Mouse (Mus musculus) lung, embryonic 14.5 days (tissue): ENCODE measurements around the gene Bnc2. TPM values are rescaled to one million over a fixed set of nuclear protein-coding genes. Genes with fewer than 3 reads are reported as not detected.

Experiments
- ATAC-seq: fragments of 200-750 bp; cut with Nextera tagmentation; 2 replicates; pipeline ENCODE4 v1.8.0; 2017; ENCODE audit warnings: mild to moderate bottlenecking, moderate TSS enrichment, moderate library complexity; ENCODE audit not compliant: insufficient read depth
- DNase-seq: peaks from one replicate; pipeline ENCODE4 v3.0.0-alpha.2; 2015
- H3K27ac ChIP-seq: fragments of 300-500 bp; sonication (generic); 2 replicates; pipeline ENCODE4 v1.5.1; 2014; ENCODE audit warnings: low read depth, mild to moderate bottlenecking, moderate library complexity
- H3K27me3 ChIP-seq: fragments of 300-500 bp; sonication (generic); 2 replicates; pipeline ENCODE4 v1.6.1; 2014; ENCODE audit warnings: low read length, control low read depth; ENCODE audit not compliant: insufficient read depth
- H3K36me3 ChIP-seq: fragments of 300-500 bp; sonication (generic); 2 replicates; pipeline ENCODE4 v1.6.1; 2014; ENCODE audit warnings: control low read depth; ENCODE audit not compliant: insufficient read depth
- H3K4me1 ChIP-seq: fragments of 300-500 bp; sonication (generic); 2 replicates; pipeline ENCODE4 v1.6.1; 2014; ENCODE audit warnings: antibody characterized with exemption, control low read depth; ENCODE audit not compliant: insufficient read depth
- H3K4me2 ChIP-seq: fragments of 300-500 bp; sonication (generic); 2 replicates; pipeline ENCODE4 v1.6.1; 2014; ENCODE audit warnings: mild to moderate bottlenecking
- H3K4me3 ChIP-seq: fragments of 300-500 bp; sonication (generic); 2 replicates; pipeline ENCODE4 v1.5.1; 2014; ENCODE audit warnings: low read depth, low read length
- H3K9ac ChIP-seq: fragments of 300-500 bp; sonication (generic); 2 replicates; pipeline ENCODE4 v1.6.1; 2014
- H3K9me3 ChIP-seq: fragments of 300-500 bp; sonication (generic); 2 replicates; pipeline ENCODE4 v1.6.1; 2016; ENCODE audit warnings: low read depth, low read length, control low read depth
- CTCF ChIP-seq: IDR thresholded peaks from 2 replicates; pipeline ENCODE4 v1.5.1; 2016; ENCODE audit warnings: antibody characterized with exemption, low read depth
- WGBS: fragments of 180-500 bp; shearing (Covaris S2); extraction: QIAGEN DNeasy Blood & Tissue Kit; methylation state at CpG from one replicate; pipeline ENCODE4 v1.1.7; 2014; 5-methylcytosine and 5-hydroxymethylcytosine counted together
- polyA plus RNA-seq: library from polyadenylated mRNA; unstranded; fragments of >200 nt; fragmentation: Nextera tagmentation; extraction: Ambion mirVana; gene quantifications from 2 replicates; pipeline ENCODE4 v1.2.1, GENCODE M21; 2014

Bnc2 gene
- polyA plus RNA-seq, 1 experiment from 2014 or later: 8.4 TPM

GRCm38 (mm10) chr4:84528358-84528757 is 146.7 kb downstream of the Bnc2 start:
- DNase-seq: no peak
- Histone ChIP-seq H3K9ac (no peak overlapping the region), H3K27ac (no peak overlapping the region), H3K36me3 (no peaks in the 10 kb centered on the region), H3K4me2 (no peak overlapping the region), H3K9me3 (no peaks in the 10 kb centered on the region), H3K27me3 (peaks cover 7% of the 10 kb centered on the region; the same call in 1 of the 2 replicates), H3K4me1 (peaks cover 6% of the 10 kb centered on the region; the same call in 1 of the 2 replicates), H3K4me3 (no peak overlapping the region)
- no peak for ATAC-seq
- WGBS: 80% methylated on average over 2 of the region's 2 CpGs
- no peak for TF ChIP-seq CTCF

GRCm38 (mm10) chr4:84527066-84527933 is 147.8 kb downstream of the Bnc2 start:
- Histone ChIP-seq H3K27me3 (peaks cover 7% of the 10 kb centered on the region; the same call in 1 of the 2 replicates), H3K9ac (no peak overlapping the region), H3K9me3 (no peaks in the 10 kb centered on the region), H3K4me2 (no peak overlapping the region), H3K4me1 (peaks cover 12% of the 10 kb centered on the region; the same call in 1 of the 2 replicates), H3K4me3 (no peak overlapping the region), H3K27ac (no peak overlapping the region), H3K36me3 (no peaks in the 10 kb centered on the region)
- no peak for TF ChIP-seq CTCF
- ATAC-seq (no peak), DNase-seq (no peak)
- WGBS: 27% methylated on average over 15 of the region's 15 CpGs

GRCm38 (mm10) chr4:84523651-84524221 is 151.3 kb downstream of the Bnc2 start:
- Histone ChIP-seq H3K4me1 (peaks cover 12% of the 10 kb centered on the region; the same call in 1 of the 2 replicates), H3K9me3 (no peaks in the 10 kb centered on the region), H3K27me3 (peaks cover 7% of the 10 kb centered on the region; the same call in 1 of the 2 replicates), H3K27ac (peak overlapping the region; percentile 40), H3K9ac (no peak overlapping the region), H3K4me3 (no peak overlapping the region), H3K4me2 (no peak overlapping the region), H3K36me3 (no peaks in the 10 kb centered on the region)
- WGBS: 27% methylated on average over 4 of the region's 4 CpGs
- DNase-seq (peak; percentile 82), ATAC-seq (peak; percentile 84; the same call in 1 of the 2 replicates)
- no peak for TF ChIP-seq CTCF

- Histone ChIP-seq H3K9me3 (no peaks in the 10 kb centered on the region), H3K4me1 (peaks cover 12% of the 10 kb centered on the region; the same call in 1 of the 2 replicates), H3K4me2 (peak overlapping the region; percentile 20; the same call in 1 of the 2 replicates), H3K27ac (peak overlapping the region; percentile 40), H3K36me3 (no peaks in the 10 kb centered on the region), H3K27me3 (peaks cover 7% of the 10 kb centered on the region; the same call in 1 of the 2 replicates), H3K4me3 (no peak overlapping the region), H3K9ac (no peak overlapping the region)
- DNase-seq (peak; percentile 62), ATAC-seq (peak; percentile 89)
- no peak for TF ChIP-seq CTCF
- WGBS: 6% methylated on average over 5 of the region's 5 CpGs
Measured at GRCm38 (mm10) chr4:84523211-84523610, 151.9 kb downstream of the Bnc2 start.

DNA sequence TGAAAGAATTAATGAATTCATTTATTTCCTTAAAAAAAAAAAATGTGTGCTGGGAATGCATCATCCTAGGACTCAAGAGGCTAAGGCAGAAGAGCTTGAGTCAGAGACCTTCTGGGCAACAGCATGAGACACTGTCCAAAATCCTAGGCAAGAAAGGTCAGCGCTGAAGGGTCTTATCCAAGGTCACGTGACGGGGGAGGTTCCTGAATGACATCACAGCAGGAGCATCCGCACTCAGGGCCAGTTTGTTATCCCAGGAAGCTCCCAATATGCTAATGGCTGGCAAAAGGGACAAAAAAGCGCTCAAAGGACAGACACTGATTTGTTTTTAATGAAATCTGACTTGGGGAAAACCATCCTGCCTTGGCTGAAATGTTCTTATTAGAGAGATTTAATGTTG is 153.5 kb downstream of the Bnc2 start:
- H3K36me3 ChIP-seq: no peaks in the 10 kb centered on the region
- H3K9me3 ChIP-seq: no peaks in the 10 kb centered on the region
- H3K27ac ChIP-seq: no peak overlapping the region
- DNase-seq (no peak), ATAC-seq (no peak)
- no peak for TF ChIP-seq CTCF
- no peak overlapping the region for H3K4me3 ChIP-seq
- peaks cover 12% of the 10 kb centered on the region; the same call in 1 of the 2 replicates for H3K4me1 ChIP-seq
- WGBS: 85% methylated on average over 5 of the region's 5 CpGs
- H3K4me2 ChIP-seq: no peak overlapping the region
- no peak overlapping the region for H3K9ac ChIP-seq
- no peaks in the 10 kb centered on the region for H3K27me3 ChIP-seq

DNA sequence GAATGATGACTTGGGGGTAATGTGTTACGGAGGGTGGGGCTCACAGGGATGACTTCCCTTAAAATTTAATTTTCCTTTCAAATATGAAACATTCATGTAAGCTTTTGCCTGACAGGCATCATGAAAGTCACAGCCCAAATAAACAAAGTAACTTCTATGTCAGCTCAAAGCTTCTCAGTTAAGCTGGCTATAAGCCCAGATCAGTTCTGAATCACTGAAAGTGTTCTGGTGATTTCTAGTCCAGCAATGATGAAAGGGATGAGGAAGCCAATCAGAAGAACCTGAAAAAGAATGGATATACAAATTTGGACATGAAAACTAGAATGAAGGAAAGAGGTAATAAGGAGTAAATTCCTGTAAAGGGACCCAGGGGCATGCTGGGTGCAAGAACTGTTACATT is 164.6 kb downstream of the Bnc2 start:
- no peak overlapping the region for H3K9ac ChIP-seq
- H3K4me3 ChIP-seq: no peak overlapping the region
- no peak overlapping the region for H3K27ac ChIP-seq
- ATAC-seq: no peak; the same call in 1 of the 2 replicates
- no peak overlapping the region for H3K4me2 ChIP-seq
- no peaks in the 10 kb centered on the region for H3K36me3 ChIP-seq
- no peak for TF ChIP-seq CTCF
- peak; percentile 73 for DNase-seq
- no peaks in the 10 kb centered on the region for H3K27me3 ChIP-seq
- no peaks in the 10 kb centered on the region for H3K4me1 ChIP-seq
- WGBS: 63% methylated on average over 1 of the region's 1 CpGs
- H3K9me3 ChIP-seq: no peaks in the 10 kb centered on the region

- no peaks in the 10 kb centered on the region for H3K36me3 ChIP-seq
- H3K27ac ChIP-seq: no peak overlapping the region
- no peak for TF ChIP-seq CTCF
- 90% methylated on average over 3 of the region's 3 CpGs for WGBS
- no peaks in the 10 kb centered on the region for H3K4me1 ChIP-seq
- H3K9ac ChIP-seq: no peak overlapping the region
- no peaks in the 10 kb centered on the region for H3K27me3 ChIP-seq
- no peak for ATAC-seq
- no peaks in the 10 kb centered on the region for H3K9me3 ChIP-seq
- H3K4me2 ChIP-seq: no peak overlapping the region
- H3K4me3 ChIP-seq: no peak overlapping the region
- DNase-seq: no peak
Measured at GRCm38 (mm10) chr4:84507551-84507950, 167.5 kb downstream of the Bnc2 start.
